Mouse (Mus musculus) liver, adult 2 months (tissue): Measurements from ENCODE around the gene Ccdc148. TPM values are rescaled to one million over a fixed set of nuclear protein-coding genes. Genes with fewer than 3 reads are reported as not detected.

Source experiments
- DNase-seq: peaks from one replicate; pipeline ENCODE4 v3.0.0-alpha.2; 2011; ENCODE audit warnings: low read depth, low spot score; ENCODE audit errors: extremely low read depth
- H3K27ac ChIP-seq: fragments of 200-500 bp; replicated peaks from 2 replicates; pipeline ENCODE4 v1.5.1; 2012; ENCODE audit warnings: low read depth, mild to moderate bottlenecking, control low read depth, inconsistent platforms, low read length; ENCODE audit not compliant: insufficient read depth
- H3K27me3 ChIP-seq: fragments of 200-500 bp; 2 replicates; pipeline ENCODE4 v1.6.1; 2012; ENCODE audit warnings: mild to moderate bottlenecking, moderate library complexity, low read length, inconsistent platforms; ENCODE audit not compliant: control insufficient read depth, insufficient read depth
- H3K36me3 ChIP-seq: fragments of 200-500 bp; 2 replicates; pipeline ENCODE4 v1.6.1; 2012; ENCODE audit warnings: low read length, inconsistent platforms; ENCODE audit not compliant: control insufficient read depth, insufficient read depth
- H3K4me1 ChIP-seq: fragments of 200-500 bp; 2 replicates; pipeline ENCODE4 v1.6.1; 2011; ENCODE audit warnings: low read length; ENCODE audit not compliant: control insufficient read depth, insufficient read depth
- H3K4me3 ChIP-seq: fragments of 200-500 bp; 2 replicates; pipeline ENCODE4 v1.5.1; 2011; ENCODE audit warnings: low read depth, mild to moderate bottlenecking, control low read depth, low read length, moderate library complexity; ENCODE audit not compliant: insufficient read depth
- H3K79me2 ChIP-seq: fragments of 200-500 bp; 2 replicates; pipeline ENCODE4 v1.6.1; 2012; ENCODE audit warnings: inconsistent platforms, mild to moderate bottlenecking, low read length, moderate library complexity; ENCODE audit not compliant: control insufficient read depth, insufficient read depth
- H3K9ac ChIP-seq: fragments of 200-500 bp; 2 replicates; pipeline ENCODE4 v1.6.1; 2012; ENCODE audit warnings: low read depth, mild to moderate bottlenecking, control low read depth, inconsistent platforms, low read length
- CTCF ChIP-seq: fragments of 200-500 bp; IDR thresholded peaks from 2 replicates; pipeline ENCODE4 v1.5.1; 2011; ENCODE audit warnings: low read depth, low read length, control low read depth
- POLR2A ChIP-seq: fragments of 200-500 bp; IDR thresholded peaks from 2 replicates; pipeline ENCODE4 v1.6.1; 2011; ENCODE audit warnings: low read length, control low read depth; ENCODE audit not compliant: insufficient read depth; ENCODE audit errors: extremely low read depth
- WGBS: fragments of 180-500 bp; shearing (Covaris S2); methylation state at CpG from one replicate; pipeline ENCODE4 v1.1.7; 2018; 5-methylcytosine and 5-hydroxymethylcytosine counted together
- polyA plus RNA-seq: library from polyadenylated mRNA; depleted of rRNA; stranded (reverse); fragments of >200 nt; gene quantifications from 2 replicates; pipeline ENCODE4 v1.2.3, GENCODE M21; 2012; rRNA removed
- total RNA-seq: library from RNA; depleted of rRNA; stranded (reverse); fragments of >200 nt; gene quantifications from 2 replicates; pipeline ENCODE4 v1.2.3, GENCODE M21; 2014; rRNA removed

Gene Ccdc148
- total RNA-seq: 0.74 and 0.92 TPM in 2 replicates
- polyA plus RNA-seq: 0.05 and 0.06 TPM in 2 replicates

GRCm38 (mm10) chr2:59160605-59160963 is at the start of gene Ccdc148, which contains the start of gene Pkp4:
Gene Ccdc148, minus strand, starts transcription at chr2:59160683.
Gene Pkp4, plus strand, starts transcription at chr2:59160850.
- DNase-seq: peak; percentile 85
- Histone ChIP-seq H3K79me2 (peaks cover 16% of the 10 kb centered on the region; the same call in 1 of the 2 replicates), H3K9ac (peak within 1 kb of the TSS; percentile 96), H3K4me1 (peaks cover 14% of the 10 kb centered on the region), H3K27me3 (no peaks in the 10 kb centered on the region), H3K27ac (peak within 1 kb of the TSS; percentile 73), H3K4me3 (peak within 1 kb of the TSS; percentile 93), H3K36me3 (no peaks in the 10 kb centered on the region)
- WGBS: 0% methylated on average over 27 of the region's 37 CpGs
- TF ChIP-seq POLR2A: peak; percentile 54; the same call in 1 of the 2 replicates
- no peak for TF ChIP-seq CTCF

GRCm38 (mm10) chr2:59208276-59208675 is 47.8 kb upstream of the Ccdc148 start:
- Histone ChIP-seq H3K4me3 (no peak overlapping the region), H3K79me2 (peaks cover 18% of the 10 kb centered on the region; the same call in 1 of the 2 replicates), H3K4me1 (peaks cover 17% of the 10 kb centered on the region), H3K27ac (no peak overlapping the region), H3K36me3 (no peaks in the 10 kb centered on the region), H3K27me3 (no peaks in the 10 kb centered on the region), H3K9ac (no peak overlapping the region)
- WGBS: 36% methylated on average over 9 of the region's 9 CpGs
- TF ChIP-seq POLR2A (no peak), CTCF (no peak)
- DNase-seq: peak; percentile 61

GRCm38 (mm10) chr2:59207725-59208124 is 47.2 kb upstream of the Ccdc148 start:
- Histone ChIP-seq H3K4me3 (no peak overlapping the region), H3K36me3 (no peaks in the 10 kb centered on the region), H3K27ac (no peak overlapping the region), H3K27me3 (no peaks in the 10 kb centered on the region), H3K9ac (no peak overlapping the region), H3K79me2 (peaks cover 16% of the 10 kb centered on the region; the same call in 1 of the 2 replicates), H3K4me1 (peaks cover 17% of the 10 kb centered on the region)
- WGBS: 15% methylated on average over 5 of the region's 5 CpGs
- no peak for TF ChIP-seq POLR2A
- TF ChIP-seq CTCF: no peak
- DNase-seq: peak; percentile 45

- H3K4me1 ChIP-seq: peaks cover 15% of the 10 kb centered on the region
- H3K9ac ChIP-seq: peak overlapping the region; percentile 10; the same call in 1 of the 2 replicates
- TF ChIP-seq CTCF (no peak), POLR2A (no peak)
- H3K27me3 ChIP-seq: no peaks in the 10 kb centered on the region
- H3K79me2 ChIP-seq: peaks cover 16% of the 10 kb centered on the region; the same call in 1 of the 2 replicates
- no peak overlapping the region for H3K27ac ChIP-seq
- no peak overlapping the region for H3K4me3 ChIP-seq
- H3K36me3 ChIP-seq: no peaks in the 10 kb centered on the region
- 59% methylated on average over 4 of the region's 4 CpGs for WGBS
- no peak for DNase-seq
These were observed 46.8 kb upstream of the Ccdc148 start for GRCm38 (mm10) chr2:59207240-59207639.

GRCm38 (mm10) chr2:59206190-59206589 is 45.7 kb upstream of the Ccdc148 start:
- Histone ChIP-seq H3K27ac (no peak overlapping the region), H3K4me3 (no peak overlapping the region), H3K4me1 (peaks cover 11% of the 10 kb centered on the region), H3K9ac (no peak overlapping the region), H3K79me2 (peaks cover 16% of the 10 kb centered on the region; the same call in 1 of the 2 replicates), H3K27me3 (no peaks in the 10 kb centered on the region), H3K36me3 (no peaks in the 10 kb centered on the region)
- DNase-seq: no peak
- TF ChIP-seq CTCF: no peak
- no peak for TF ChIP-seq POLR2A
- WGBS: 89% methylated on average over 2 of the region's 2 CpGs

- WGBS: 95% methylated on average over 9 of the region's 9 CpGs
- Histone ChIP-seq H3K36me3 (no peaks in the 10 kb centered on the region), H3K4me1 (peaks cover 9% of the 10 kb centered on the region), H3K27ac (no peak overlapping the region), H3K9ac (no peak overlapping the region), H3K4me3 (no peak overlapping the region), H3K79me2 (peaks cover 20% of the 10 kb centered on the region; the same call in 1 of the 2 replicates), H3K27me3 (no peaks in the 10 kb centered on the region)
- DNase-seq: no peak
- TF ChIP-seq CTCF (no peak), POLR2A (no peak)
These were observed 44.6 kb upstream of the Ccdc148 start for GRCm38 (mm10) chr2:59205092-59205491.
